Mouse (Mus musculus): ENCODE results near the gene Col3a1. TPM values are rescaled to one million over a fixed set of nuclear protein-coding genes. Genes with fewer than 3 reads are reported as not detected.

The Col3a1 gene
- total and polyA plus RNA-seq, 2 experiments, result 6.1 to 28.3 TPM

- Histone ChIP-seq H3K27ac (replicated peaks; ENCODE audit: insufficient read depth, low read depth, low read length) (no peak overlapping the region), H3K9ac (ENCODE audit: low read depth, low read length) (no peak overlapping the region), H3K4me3 (ENCODE audit: insufficient read depth, low read depth, low read length) (no peak overlapping the region), H3K4me1 (ENCODE audit: control insufficient read depth, insufficient read depth, low read length) (no peaks in the 10 kb centered on the region), H3K27me3 (ENCODE audit: control insufficient read depth, insufficient read depth, low read length) (no peaks in the 10 kb centered on the region), H3K36me3 (ENCODE audit: control insufficient read depth, insufficient read depth, low read length) (no peaks in the 10 kb centered on the region), H3K79me2 (ENCODE audit: control insufficient read depth, insufficient read depth, low read length) (no peaks in the 10 kb centered on the region)
- peak; percentile 33 for DNase-seq (ENCODE audit: extremely low read depth, low read depth, low spot score)
- TF ChIP-seq POLR2A (IDR thresholded peaks at IDR 0.05; ENCODE audit: extremely low read depth, insufficient read depth, low read length) (no peak), CTCF (IDR thresholded peaks at IDR 0.05; ENCODE audit: low read depth, low read length) (no peak)
- WGBS, result 56% methylated on average over 1 of the region's 1 CpGs
These were observed 7.1 kb upstream of the Col3a1 start for GRCm38 (mm10) chr1:45304273-45304672.

- H3K27ac ChIP-seq (replicated peaks; ENCODE audit: insufficient read depth, low read depth, low read length), result no peak overlapping the region
- no peak for DNase-seq (ENCODE audit: extremely low read depth, low read depth, low spot score)
- no peaks in the 10 kb centered on the region for H3K79me2 ChIP-seq (ENCODE audit: control insufficient read depth, insufficient read depth, low read length)
- no peaks in the 10 kb centered on the region for H3K4me1 ChIP-seq (ENCODE audit: control insufficient read depth, insufficient read depth, low read length)
- H3K4me3 ChIP-seq (ENCODE audit: insufficient read depth, low read depth, low read length), result no peak overlapping the region
- WGBS, result 59% methylated on average over 2 of the region's 2 CpGs
- no peak for TF ChIP-seq POLR2A (IDR thresholded peaks at IDR 0.05; ENCODE audit: extremely low read depth, insufficient read depth, low read length)
- TF ChIP-seq CTCF (IDR thresholded peaks at IDR 0.05; ENCODE audit: low read depth, low read length), result no peak
- no peak overlapping the region for H3K9ac ChIP-seq (ENCODE audit: low read depth, low read length)
- no peaks in the 10 kb centered on the region for H3K36me3 ChIP-seq (ENCODE audit: control insufficient read depth, insufficient read depth, low read length)
- H3K27me3 ChIP-seq (ENCODE audit: control insufficient read depth, insufficient read depth, low read length), result no peaks in the 10 kb centered on the region
These were observed 2.3 kb upstream of the Col3a1 start for GRCm38 (mm10) chr1:45309015-45309414.

DNA sequence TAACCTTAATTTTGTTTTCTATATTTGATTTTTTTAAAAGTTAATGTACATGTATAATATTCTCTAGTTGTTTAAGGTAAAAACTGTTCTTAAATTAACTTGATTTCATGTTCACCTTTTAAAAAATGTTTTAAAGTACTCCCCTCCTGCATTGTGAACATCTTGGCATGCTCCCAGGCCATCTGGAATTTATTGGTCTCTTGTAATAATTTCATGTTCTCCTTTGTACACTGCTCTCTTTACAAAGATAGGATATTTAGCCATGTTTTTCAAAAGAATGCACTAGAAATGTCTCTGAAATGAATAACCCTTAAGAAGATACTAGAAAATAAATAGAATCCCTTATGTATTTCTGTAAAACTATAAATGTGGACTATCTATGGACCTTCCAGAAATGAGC is 624 bp downstream of the Col3a1 start:
- Histone ChIP-seq H3K27ac (replicated peaks; ENCODE audit: insufficient read depth, low read depth, low read length) (no peak overlapping the region), H3K4me3 (ENCODE audit: insufficient read depth, low read depth, low read length) (peak overlapping the region; percentile 33; the same call in 1 of the 2 replicates), H3K36me3 (ENCODE audit: control insufficient read depth, insufficient read depth, low read length) (no peaks in the 10 kb centered on the region), H3K79me2 (ENCODE audit: control insufficient read depth, insufficient read depth, low read length) (no peaks in the 10 kb centered on the region), H3K4me1 (ENCODE audit: control insufficient read depth, insufficient read depth, low read length) (no peaks in the 10 kb centered on the region), H3K9ac (ENCODE audit: low read depth, low read length) (no peak overlapping the region), H3K27me3 (ENCODE audit: control insufficient read depth, insufficient read depth, low read length) (no peaks in the 10 kb centered on the region)
- DNase-seq (ENCODE audit: extremely low read depth, low read depth, low spot score), result no peak
- TF ChIP-seq POLR2A (IDR thresholded peaks at IDR 0.05; ENCODE audit: extremely low read depth, insufficient read depth, low read length) (no peak), CTCF (IDR thresholded peaks at IDR 0.05; ENCODE audit: low read depth, low read length) (no peak)

- Histone ChIP-seq H3K27ac (replicated peaks; ENCODE audit: insufficient read depth, low read depth, low read length) (no peak overlapping the region), H3K36me3 (ENCODE audit: control insufficient read depth, insufficient read depth, low read length) (no peaks in the 10 kb centered on the region), H3K4me1 (ENCODE audit: control insufficient read depth, insufficient read depth, low read length) (no peaks in the 10 kb centered on the region), H3K9ac (ENCODE audit: low read depth, low read length) (no peak overlapping the region), H3K27me3 (ENCODE audit: control insufficient read depth, insufficient read depth, low read length) (no peaks in the 10 kb centered on the region), H3K79me2 (ENCODE audit: control insufficient read depth, insufficient read depth, low read length) (no peaks in the 10 kb centered on the region), H3K4me3 (ENCODE audit: insufficient read depth, low read depth, low read length) (no peak overlapping the region; the same call in 1 of the 2 replicates)
- TF ChIP-seq POLR2A (IDR thresholded peaks at IDR 0.05; ENCODE audit: extremely low read depth, insufficient read depth, low read length), result no peak
- no peak for TF ChIP-seq CTCF (IDR thresholded peaks at IDR 0.05; ENCODE audit: low read depth, low read length)
- no peak for DNase-seq (ENCODE audit: extremely low read depth, low read depth, low spot score)
These were observed 1.5 kb downstream of the Col3a1 start for GRCm38 (mm10) chr1:45312870-45313269.

DNA sequence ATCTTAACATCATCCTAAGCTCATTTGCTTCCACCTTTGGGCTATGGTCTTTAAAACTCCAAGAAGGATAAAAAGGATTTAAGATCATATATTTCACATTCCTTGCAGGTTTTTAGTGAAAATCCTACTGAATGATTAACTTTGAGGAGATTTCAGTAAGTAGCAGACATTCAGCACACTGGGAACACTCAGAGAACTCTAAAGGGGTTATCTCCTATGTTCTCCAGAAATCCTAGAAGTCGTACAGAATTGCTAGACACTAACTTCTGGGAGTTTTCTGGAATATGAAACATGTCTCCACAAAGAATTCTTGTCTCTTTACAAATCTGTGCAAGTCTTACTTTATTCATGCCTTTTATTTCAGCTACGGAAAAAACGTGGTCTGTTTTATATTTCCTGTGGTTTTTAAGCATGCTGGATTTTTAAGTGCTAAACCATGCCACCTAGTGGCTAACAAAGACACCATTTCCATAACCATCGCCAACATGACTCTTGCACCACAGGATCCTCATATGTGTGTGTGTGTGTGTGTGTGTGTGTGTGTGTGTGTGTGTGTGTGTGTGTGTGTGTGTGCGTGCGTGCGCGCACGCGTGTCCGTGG is 2.5 kb downstream of the Col3a1 start:
- DNase-seq (ENCODE audit: extremely low read depth, low read depth, low spot score), result peak; percentile 57
- no peak overlapping the region for H3K9ac ChIP-seq (ENCODE audit: low read depth, low read length)
- no peaks in the 10 kb centered on the region for H3K4me1 ChIP-seq (ENCODE audit: control insufficient read depth, insufficient read depth, low read length)
- H3K27ac ChIP-seq (replicated peaks; ENCODE audit: insufficient read depth, low read depth, low read length), result no peak overlapping the region
- WGBS, result 9% methylated on average over 7 of the region's 11 CpGs
- H3K36me3 ChIP-seq (ENCODE audit: control insufficient read depth, insufficient read depth, low read length), result no peaks in the 10 kb centered on the region
- no peaks in the 10 kb centered on the region for H3K27me3 ChIP-seq (ENCODE audit: control insufficient read depth, insufficient read depth, low read length)
- TF ChIP-seq POLR2A (IDR thresholded peaks at IDR 0.05; ENCODE audit: extremely low read depth, insufficient read depth, low read length) (no peak), CTCF (IDR thresholded peaks at IDR 0.05; ENCODE audit: low read depth, low read length) (peak; percentile 58)
- no peak overlapping the region; the same call in 1 of the 2 replicates for H3K4me3 ChIP-seq (ENCODE audit: insufficient read depth, low read depth, low read length)
- H3K79me2 ChIP-seq (ENCODE audit: control insufficient read depth, insufficient read depth, low read length), result no peaks in the 10 kb centered on the region

GRCm38 (mm10) chr1:45315767-45316528 is 4.6 kb downstream of the Col3a1 start:
- TF ChIP-seq CTCF (IDR thresholded peaks at IDR 0.05; ENCODE audit: low read depth, low read length), result no peak
- no peak for TF ChIP-seq POLR2A (IDR thresholded peaks at IDR 0.05; ENCODE audit: extremely low read depth, insufficient read depth, low read length)
- Histone ChIP-seq H3K36me3 (ENCODE audit: control insufficient read depth, insufficient read depth, low read length) (no peaks in the 10 kb centered on the region), H3K9ac (ENCODE audit: low read depth, low read length) (no peak overlapping the region), H3K4me1 (ENCODE audit: control insufficient read depth, insufficient read depth, low read length) (no peaks in the 10 kb centered on the region), H3K27ac (replicated peaks; ENCODE audit: insufficient read depth, low read depth, low read length) (no peak overlapping the region), H3K79me2 (ENCODE audit: control insufficient read depth, insufficient read depth, low read length) (no peaks in the 10 kb centered on the region), H3K27me3 (ENCODE audit: control insufficient read depth, insufficient read depth, low read length) (no peaks in the 10 kb centered on the region), H3K4me3 (ENCODE audit: insufficient read depth, low read depth, low read length) (no peak overlapping the region)
- no peak for DNase-seq (ENCODE audit: extremely low read depth, low read depth, low spot score)
- 23% methylated on average over 7 of the region's 7 CpGs for WGBS

Data from liver, adult 2 months (tissue).